Mouse (Mus musculus): ENCODE results near the gene Amer3.
"Not testable (repeated sequence)": the region's sequence is repeated elsewhere in the genome, so short reads cannot be mapped to it uniquely, and the experiment has no call there.

Amer3 gene

GRCm38 (mm10) chr1:34601323-34602047, 22.0 kb downstream of the Amer3 start:
- no peak for DNase-seq (ENCODE audit: low spot score)

- peak; percentile 91 for DNase-seq (ENCODE audit: low spot score)
Measured at GRCm38 (mm10) chr1:34602363-34602762, 22.9 kb downstream of the Amer3 start.

GRCm38 (mm10) chr1:34613801-34614200, 34.3 kb downstream of the Amer3 start:
- DNase-seq (ENCODE audit: low spot score), result no peak

- DNase-seq (ENCODE audit: low spot score), result not testable (repeated sequence)
Measured at GRCm38 (mm10) chr1:34620116-34620515, 40.7 kb downstream of the Amer3 start.

- not testable (repeated sequence) for DNase-seq (ENCODE audit: low spot score)
Measured at GRCm38 (mm10) chr1:34620761-34621160, 41.3 kb downstream of the Amer3 start.

- no peak for DNase-seq (ENCODE audit: low spot score)
Measured at GRCm38 (mm10) chr1:34635711-34636110, 56.3 kb downstream of the Amer3 start.
